Mouse (Mus musculus): ENCODE measurements at regions not wholly inside any gene's neighbourhood (a gene's known extent, or its start where the extent isn't known, plus 50 kb on each side); places are given as distances from the start of the nearest gene placed in this dataset.
A peak's percentile ranks its signal among the peaks of the same experiment; 100 is the strongest.

GRCm38 (mm10) chr16:97686561-97686960, 75.6 kb upstream of the Tmprss2 start:
- no peaks in the 10 kb centered on the region for H3K36me3 ChIP-seq (ENCODE audit: control insufficient read depth, insufficient read depth, low read length)
- no peak for ATAC-seq
- no peaks in the 10 kb centered on the region for H3K27me3 ChIP-seq (replicated peaks; ENCODE audit: control insufficient read depth, insufficient read depth, low read length)
- no peak overlapping the region for H3K4me2 ChIP-seq (ENCODE audit: low read depth, low read length)
- H3K9ac ChIP-seq (ENCODE audit: low read depth, low read length) = no peak overlapping the region
- no peak overlapping the region for H3K27ac ChIP-seq (ENCODE audit: low read length)
- H3K4me1 ChIP-seq (ENCODE audit: control insufficient read depth, insufficient read depth, low read length) = peaks cover 2% of the 10 kb centered on the region; the same call in 1 of the 2 replicates
- H3K4me3 ChIP-seq (ENCODE audit: low read length) = no peak overlapping the region
- no peaks in the 10 kb centered on the region for H3K9me3 ChIP-seq (ENCODE audit: control insufficient read depth, low read length)
- WGBS = 77% methylated on average over 4 of the region's 4 CpGs

- H3K27me3 ChIP-seq (replicated peaks; ENCODE audit: control insufficient read depth, insufficient read depth, low read length) = no peaks in the 10 kb centered on the region
- peaks cover 2% of the 10 kb centered on the region; the same call in 1 of the 2 replicates for H3K4me1 ChIP-seq (ENCODE audit: control insufficient read depth, insufficient read depth, low read length)
- no peak overlapping the region for H3K9ac ChIP-seq (ENCODE audit: low read depth, low read length)
- H3K9me3 ChIP-seq (ENCODE audit: control insufficient read depth, low read length) = no peaks in the 10 kb centered on the region
- peak; percentile 61 for ATAC-seq
- H3K4me3 ChIP-seq (ENCODE audit: low read length) = no peak overlapping the region
- H3K36me3 ChIP-seq (ENCODE audit: control insufficient read depth, insufficient read depth, low read length) = no peaks in the 10 kb centered on the region
- no peak overlapping the region for H3K27ac ChIP-seq (ENCODE audit: low read length)
- 76% methylated on average over 1 of the region's 1 CpGs for WGBS
- no peak overlapping the region for H3K4me2 ChIP-seq (ENCODE audit: low read depth, low read length)
These were observed 74.7 kb upstream of the Tmprss2 start for GRCm38 (mm10) chr16:97685603-97686285.

DNA sequence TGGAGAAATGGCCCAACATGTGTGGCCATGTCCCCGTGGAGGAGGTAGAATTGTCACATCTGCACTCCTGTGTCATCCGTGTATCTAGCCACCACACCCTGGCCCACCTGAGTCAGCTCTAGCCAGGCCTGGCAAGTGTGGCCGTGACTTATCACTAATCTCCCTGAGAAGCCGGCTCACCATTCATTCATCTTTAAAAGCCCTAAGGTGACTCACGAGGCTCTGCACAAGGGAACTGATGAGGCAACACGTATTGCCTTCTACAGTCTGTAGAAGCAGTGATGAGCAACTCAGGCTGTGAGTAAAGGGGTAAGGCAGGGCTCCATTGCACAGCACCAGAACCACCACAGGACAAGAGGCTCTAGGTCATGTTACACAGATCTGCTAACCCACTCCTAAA, 70.2 kb upstream of the Tmprss2 start:
- no peak overlapping the region for H3K4me2 ChIP-seq (ENCODE audit: low read depth, low read length)
- no peaks in the 10 kb centered on the region for H3K9me3 ChIP-seq (ENCODE audit: control insufficient read depth, low read length)
- H3K27me3 ChIP-seq (replicated peaks; ENCODE audit: control insufficient read depth, insufficient read depth, low read length) = no peaks in the 10 kb centered on the region
- no peak overlapping the region for H3K9ac ChIP-seq (ENCODE audit: low read depth, low read length)
- 66% methylated on average over 6 of the region's 6 CpGs for WGBS
- H3K36me3 ChIP-seq (ENCODE audit: control insufficient read depth, insufficient read depth, low read length) = no peaks in the 10 kb centered on the region
- no peak overlapping the region for H3K4me3 ChIP-seq (ENCODE audit: low read length)
- H3K4me1 ChIP-seq (ENCODE audit: control insufficient read depth, insufficient read depth, low read length) = peaks cover 2% of the 10 kb centered on the region; the same call in 1 of the 2 replicates
- peak; percentile 43 for ATAC-seq
- H3K27ac ChIP-seq (ENCODE audit: low read length) = no peak overlapping the region

GRCm38 (mm10) chr16:97679820-97680219, 68.8 kb upstream of the Tmprss2 start:
- WGBS = 69% methylated on average over 1 of the region's 1 CpGs
- Histone ChIP-seq H3K4me2 (ENCODE audit: low read depth, low read length) (no peak overlapping the region), H3K9ac (ENCODE audit: low read depth, low read length) (no peak overlapping the region), H3K4me1 (ENCODE audit: control insufficient read depth, insufficient read depth, low read length) (no peaks in the 10 kb centered on the region), H3K27ac (ENCODE audit: low read length) (no peak overlapping the region; the same call in 1 of the 2 replicates), H3K27me3 (replicated peaks; ENCODE audit: control insufficient read depth, insufficient read depth, low read length) (no peaks in the 10 kb centered on the region), H3K9me3 (ENCODE audit: control insufficient read depth, low read length) (no peaks in the 10 kb centered on the region), H3K36me3 (ENCODE audit: control insufficient read depth, insufficient read depth, low read length) (no peaks in the 10 kb centered on the region), H3K4me3 (ENCODE audit: low read length) (no peak overlapping the region)
- peak; percentile 61 for ATAC-seq

- H3K9ac ChIP-seq (ENCODE audit: low read depth, low read length) = no peak overlapping the region
- no peaks in the 10 kb centered on the region for H3K4me1 ChIP-seq (ENCODE audit: control insufficient read depth, insufficient read depth, low read length)
- H3K27ac ChIP-seq (ENCODE audit: low read length) = no peak overlapping the region; the same call in 1 of the 2 replicates
- no peaks in the 10 kb centered on the region for H3K36me3 ChIP-seq (ENCODE audit: control insufficient read depth, insufficient read depth, low read length)
- no peak overlapping the region for H3K4me3 ChIP-seq (ENCODE audit: low read length)
- no peaks in the 10 kb centered on the region for H3K9me3 ChIP-seq (ENCODE audit: control insufficient read depth, low read length)
- WGBS = 58% methylated on average over 2 of the region's 2 CpGs
- no peak overlapping the region for H3K4me2 ChIP-seq (ENCODE audit: low read depth, low read length)
- ATAC-seq = peak; percentile 75
- no peaks in the 10 kb centered on the region for H3K27me3 ChIP-seq (replicated peaks; ENCODE audit: control insufficient read depth, insufficient read depth, low read length)
These were observed 68.3 kb upstream of the Tmprss2 start for GRCm38 (mm10) chr16:97679252-97679651.

DNA sequence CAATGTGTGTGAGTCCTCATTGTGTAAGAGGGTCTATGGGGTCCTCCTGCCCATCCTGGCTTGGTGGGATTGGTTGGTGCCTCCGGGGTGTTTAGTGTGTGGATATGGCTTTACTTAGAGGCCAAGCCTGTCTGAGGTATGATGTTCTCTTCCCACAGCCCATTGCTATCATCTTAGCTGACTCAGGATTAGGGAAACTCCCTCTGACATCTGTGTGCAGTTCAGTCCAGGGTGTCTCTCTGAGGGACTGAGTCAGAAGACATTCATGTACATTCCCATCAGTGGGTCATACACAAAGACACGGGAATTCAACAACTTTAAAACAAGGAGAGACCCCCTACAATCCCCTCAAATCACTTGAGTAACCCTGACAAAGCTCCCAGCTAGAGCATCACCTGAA, 66.6 kb upstream of the Tmprss2 start:
- no peaks in the 10 kb centered on the region for H3K36me3 ChIP-seq (ENCODE audit: control insufficient read depth, insufficient read depth, low read length)

DNA sequence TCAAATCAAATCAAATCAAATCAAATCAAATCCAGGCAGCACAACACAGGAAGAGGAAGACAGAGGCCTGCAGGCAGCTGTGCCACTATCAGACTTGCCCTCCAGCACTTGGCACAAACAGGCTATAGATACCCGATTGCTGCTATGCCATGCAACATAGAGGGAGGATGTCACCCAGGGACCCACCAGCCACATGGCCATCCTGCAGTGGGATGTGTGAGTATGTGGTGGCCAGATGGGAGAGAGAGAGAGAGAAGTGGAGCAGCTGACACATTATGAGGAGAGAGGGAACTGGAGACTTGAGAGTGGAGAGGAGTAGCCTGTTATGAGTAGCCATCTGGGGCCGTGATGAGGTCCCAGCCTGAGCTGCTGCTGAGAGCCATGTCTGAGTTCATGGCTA, 62.6 kb upstream of the Tmprss2 start:
- H3K4me2 ChIP-seq (ENCODE audit: low read depth, low read length) = no peak overlapping the region
- no peaks in the 10 kb centered on the region for H3K9me3 ChIP-seq (ENCODE audit: control insufficient read depth, low read length)
- peaks cover 8% of the 10 kb centered on the region; the same call in 1 of the 2 replicates for H3K4me1 ChIP-seq (ENCODE audit: control insufficient read depth, insufficient read depth, low read length)
- no peak for ATAC-seq
- no peaks in the 10 kb centered on the region for H3K27me3 ChIP-seq (replicated peaks; ENCODE audit: control insufficient read depth, insufficient read depth, low read length)
- no peak overlapping the region for H3K9ac ChIP-seq (ENCODE audit: low read depth, low read length)
- 84% methylated on average over 2 of the region's 2 CpGs for WGBS
- H3K4me3 ChIP-seq (ENCODE audit: low read length) = no peak overlapping the region
- H3K36me3 ChIP-seq (ENCODE audit: control insufficient read depth, insufficient read depth, low read length) = no peaks in the 10 kb centered on the region
- no peak overlapping the region for H3K27ac ChIP-seq (ENCODE audit: low read length)

More for the DNA sequence above, 66.6 kb upstream of the Tmprss2 start:
- Histone ChIP-seq H3K27ac (ENCODE audit: low read length) (no peak overlapping the region), H3K4me3 (ENCODE audit: low read length) (no peak overlapping the region), H3K4me2 (ENCODE audit: low read depth, low read length) (no peak overlapping the region), H3K27me3 (replicated peaks; ENCODE audit: control insufficient read depth, insufficient read depth, low read length) (no peaks in the 10 kb centered on the region), H3K9ac (ENCODE audit: low read depth, low read length) (no peak overlapping the region), H3K4me1 (ENCODE audit: control insufficient read depth, insufficient read depth, low read length) (no peaks in the 10 kb centered on the region), H3K9me3 (ENCODE audit: control insufficient read depth, low read length) (no peaks in the 10 kb centered on the region)
- 73% methylated on average over 2 of the region's 2 CpGs for WGBS
- no peak for ATAC-seq

GRCm38 (mm10) chr16:97670131-97671038, 59.4 kb upstream of the Tmprss2 start:
- Histone ChIP-seq H3K4me1 (ENCODE audit: control insufficient read depth, insufficient read depth, low read length) (peaks cover 16% of the 10 kb centered on the region), H3K9me3 (ENCODE audit: control insufficient read depth, low read length) (no peaks in the 10 kb centered on the region), H3K4me2 (ENCODE audit: low read depth, low read length) (no peak overlapping the region), H3K4me3 (ENCODE audit: low read length) (no peak overlapping the region), H3K36me3 (ENCODE audit: control insufficient read depth, insufficient read depth, low read length) (no peaks in the 10 kb centered on the region), H3K9ac (ENCODE audit: low read depth, low read length) (no peak overlapping the region), H3K27me3 (replicated peaks; ENCODE audit: control insufficient read depth, insufficient read depth, low read length) (no peaks in the 10 kb centered on the region), H3K27ac (ENCODE audit: low read length) (peak overlapping the region; percentile 59)
- ATAC-seq = peak; percentile 85
- WGBS = 52% methylated on average over 8 of the region's 8 CpGs

GRCm38 (mm10) chr16:97667536-97667935, 56.5 kb upstream of the Tmprss2 start:
- WGBS = 18% methylated on average over 1 of the region's 1 CpGs
- no peak for ATAC-seq
- H3K36me3 ChIP-seq (ENCODE audit: control insufficient read depth, insufficient read depth, low read length) = no peaks in the 10 kb centered on the region
- H3K9ac ChIP-seq (ENCODE audit: low read depth, low read length) = no peak overlapping the region
- H3K4me2 ChIP-seq (ENCODE audit: low read depth, low read length) = no peak overlapping the region
- H3K9me3 ChIP-seq (ENCODE audit: control insufficient read depth, low read length) = no peaks in the 10 kb centered on the region
- no peaks in the 10 kb centered on the region for H3K27me3 ChIP-seq (replicated peaks; ENCODE audit: control insufficient read depth, insufficient read depth, low read length)
- H3K4me1 ChIP-seq (ENCODE audit: control insufficient read depth, insufficient read depth, low read length) = peaks cover 17% of the 10 kb centered on the region
- no peak overlapping the region for H3K27ac ChIP-seq (ENCODE audit: low read length)
- H3K4me3 ChIP-seq (ENCODE audit: low read length) = no peak overlapping the region

Measured in intestine, embryonic 16.5 days (tissue).